Mouse (Mus musculus): ENCODE results near the gene Clec2g.

Gene Clec2g

GRCm38 (mm10) chr6:129013762-129014276, 79.6 kb downstream of the Clec2g start:
- in situ Hi-C loops (cut with MboI, MseI) = no loop called here

DNA sequence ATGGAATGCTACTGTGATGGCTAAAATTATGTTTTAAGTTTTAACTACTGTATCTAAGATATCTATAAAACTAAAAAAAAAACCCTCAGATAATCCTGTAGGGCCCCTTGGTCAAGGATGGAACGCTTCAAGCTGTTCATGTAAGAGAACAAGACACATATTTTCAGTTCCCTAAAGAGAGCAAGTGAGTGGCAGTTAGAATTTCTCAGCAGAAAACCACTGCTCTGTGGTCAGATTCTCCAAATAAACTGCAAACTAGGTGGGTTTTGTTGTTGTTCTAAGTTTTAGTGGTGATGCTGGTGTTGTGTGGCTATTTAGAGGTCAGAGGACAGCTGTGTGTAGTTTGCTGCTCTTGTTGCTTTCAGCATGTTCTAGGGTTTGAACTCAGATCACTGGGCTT, 80.2 kb downstream of the Clec2g start:
- in situ Hi-C loops (cut with MboI, MseI) = no loop called here

GRCm38 (mm10) chr6:129027451-129028248, 93.5 kb downstream of the Clec2g start:
- in situ Hi-C loops (cut with MboI, MseI) = no loop called here

- in situ Hi-C loops (cut with MboI, MseI) = no loop called here
Observed at GRCm38 (mm10) chr6:129030175-129030824, 96.1 kb downstream of the Clec2g start.

GRCm38 (mm10) chr6:129030964-129031363, 96.8 kb downstream of the Clec2g start:
- in situ Hi-C loops (cut with MboI, MseI) = no loop called here

- in situ Hi-C loops (cut with MboI, MseI) = no loop called here
Observed at GRCm38 (mm10) chr6:129033397-129033796, 99.2 kb downstream of the Clec2g start.

All from regulatory T cell (primary cell).